Mouse (Mus musculus) adrenal gland, postnatal 36 days (tissue): ENCODE data around the gene Tcf20. TPM values are rescaled to one million over a fixed set of nuclear protein-coding genes. Genes with fewer than 3 reads are reported as not detected.

Source experiments
- DNase-seq, 2 experiments: peaks; one replicate each; pipeline ENCODE4 v3.0.0; 2021; ENCODE audit warnings: mixed read lengths in 1 of 2
- total RNA-seq, 2 experiments: library from RNA; stranded (reverse); gene quantifications; 2 replicates each; pipeline ENCODE4 v1.2.3; 2021

Gene Tcf20
- total RNA-seq, 2 experiments from 2014 or later: 94.4 to 104 TPM

GRCm38 (mm10) chr15:82924679-82925425 is 62.8 kb downstream of the Tcf20 start:
- DNase-seq: peak in 1 of 2 experiments; percentile 43

DNA sequence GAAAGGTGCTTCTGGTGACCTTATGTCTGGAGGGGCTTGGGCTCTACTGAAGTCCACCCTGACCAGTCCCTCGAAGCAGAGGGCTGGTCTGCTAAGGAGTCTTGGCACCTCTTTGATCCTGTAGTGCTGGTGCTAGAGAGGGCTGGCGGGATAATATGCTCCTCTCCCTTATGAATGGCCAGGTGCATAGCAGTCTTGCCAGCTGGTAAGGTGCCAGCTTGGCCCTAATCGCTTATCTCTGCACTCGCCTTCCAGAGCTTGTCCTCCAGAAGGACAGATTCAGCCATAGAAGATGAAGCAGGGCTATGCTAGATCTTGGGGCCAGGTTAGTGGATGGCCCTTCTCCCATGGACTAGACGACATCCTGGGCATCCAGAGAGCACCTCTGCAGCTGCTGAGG is 64.1 kb downstream of the Tcf20 start:
- DNase-seq: peak in 1 of 2 experiments; percentile 29

DNA sequence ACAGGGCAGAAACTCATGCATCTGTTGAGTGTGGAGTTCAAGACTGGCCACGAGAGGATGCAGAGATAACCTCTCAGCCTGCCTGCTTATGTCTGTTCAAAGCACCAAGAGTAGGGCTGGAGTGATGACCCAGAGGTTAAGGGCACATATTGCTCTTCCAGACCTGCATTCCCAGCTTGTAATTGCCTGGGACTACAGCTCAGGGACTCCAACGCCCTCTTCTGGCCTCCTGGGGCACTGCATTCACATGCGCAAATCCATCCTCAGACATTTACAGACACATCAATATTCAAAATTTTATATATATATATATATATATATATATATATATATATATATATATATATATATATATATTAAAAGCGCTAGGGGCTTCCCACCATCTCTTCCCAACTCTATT is 64.9 kb downstream of the Tcf20 start:
- no peak for DNase-seq

- peak; percentile 87 to 92 for DNase-seq
Measured at GRCm38 (mm10) chr15:82922052-82922451, 65.6 kb downstream of the Tcf20 start.

DNA sequence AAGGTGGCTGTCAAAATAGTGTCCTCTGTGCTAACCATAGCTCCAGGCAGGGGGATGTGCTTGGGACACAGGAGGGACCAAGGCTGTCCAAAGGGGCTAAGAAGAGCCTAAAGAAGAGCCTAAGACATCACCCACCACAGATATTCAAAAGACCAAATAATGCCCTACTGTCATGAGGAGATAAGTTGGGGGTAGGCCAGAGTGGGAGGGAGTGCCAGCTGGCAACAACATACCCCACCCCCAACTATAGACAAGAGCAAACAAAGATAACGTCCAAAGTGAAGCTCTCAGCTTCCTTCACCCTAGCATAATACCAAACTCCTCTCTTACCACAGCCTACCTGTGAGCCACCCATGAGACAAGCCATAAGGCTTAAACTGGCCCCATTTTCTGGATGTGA is 66.1 kb downstream of the Tcf20 start:
- no peak for DNase-seq

DNA sequence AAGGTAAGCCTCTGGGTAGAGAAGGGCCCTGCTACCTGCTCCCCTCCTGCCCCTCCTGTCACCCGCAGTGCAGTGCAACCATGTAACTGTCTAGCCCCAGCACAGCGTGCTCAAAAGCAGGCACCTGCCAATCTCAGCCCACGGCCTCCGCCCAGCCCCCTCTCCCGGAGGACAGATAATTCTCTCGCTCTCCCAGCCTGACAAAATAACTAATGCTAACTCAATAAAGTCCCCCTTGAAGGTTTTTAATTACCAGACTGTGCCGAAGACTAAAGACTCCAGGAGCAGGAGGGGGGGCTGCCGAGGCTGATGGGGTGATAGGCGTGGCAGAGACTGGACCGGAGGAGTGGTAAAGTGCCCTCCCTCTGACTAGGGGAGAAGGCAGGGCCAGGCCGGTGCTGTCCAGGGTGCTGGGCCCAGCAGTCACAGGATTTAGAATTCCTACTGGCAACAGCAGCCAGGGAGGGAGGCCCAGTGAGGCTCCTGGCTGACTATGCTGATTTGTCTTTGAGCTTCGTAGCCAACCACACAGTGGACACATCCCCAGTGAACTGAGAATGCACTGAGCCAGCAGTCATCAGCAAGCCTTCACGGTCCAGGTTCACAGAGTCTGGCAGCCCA is 66.7 kb downstream of the Tcf20 start:
- DNase-seq: peak; percentile 81 to 87

DNA sequence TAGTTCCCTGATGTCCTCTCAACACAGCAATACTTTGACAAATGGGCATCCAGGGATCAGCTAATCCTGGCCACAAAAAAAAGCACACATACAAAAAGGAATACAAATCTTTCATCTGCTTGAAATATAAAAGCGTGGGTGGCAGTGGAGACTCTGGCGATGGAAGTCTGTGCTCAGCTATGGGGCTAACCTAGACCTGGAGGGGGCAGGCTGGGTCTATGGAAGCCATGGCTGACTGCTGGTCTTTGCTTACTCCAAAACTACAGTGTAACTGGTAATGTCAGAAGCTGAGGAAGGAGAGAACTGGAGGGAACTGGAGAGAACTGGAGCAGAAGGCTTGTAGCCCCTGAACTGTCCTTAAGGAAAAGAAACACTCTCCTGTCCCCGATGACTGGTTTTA is 69.7 kb downstream of the Tcf20 start:
- DNase-seq: no peak

GRCm38 (mm10) chr15:82917207-82917844 is 70.3 kb downstream of the Tcf20 start:
- no peak for DNase-seq

- no peak for DNase-seq
Measured at GRCm38 (mm10) chr15:82914455-82914854, 73.2 kb downstream of the Tcf20 start.

- no peak for DNase-seq
Measured at GRCm38 (mm10) chr15:82911965-82912337, 75.7 kb downstream of the Tcf20 start.

DNA sequence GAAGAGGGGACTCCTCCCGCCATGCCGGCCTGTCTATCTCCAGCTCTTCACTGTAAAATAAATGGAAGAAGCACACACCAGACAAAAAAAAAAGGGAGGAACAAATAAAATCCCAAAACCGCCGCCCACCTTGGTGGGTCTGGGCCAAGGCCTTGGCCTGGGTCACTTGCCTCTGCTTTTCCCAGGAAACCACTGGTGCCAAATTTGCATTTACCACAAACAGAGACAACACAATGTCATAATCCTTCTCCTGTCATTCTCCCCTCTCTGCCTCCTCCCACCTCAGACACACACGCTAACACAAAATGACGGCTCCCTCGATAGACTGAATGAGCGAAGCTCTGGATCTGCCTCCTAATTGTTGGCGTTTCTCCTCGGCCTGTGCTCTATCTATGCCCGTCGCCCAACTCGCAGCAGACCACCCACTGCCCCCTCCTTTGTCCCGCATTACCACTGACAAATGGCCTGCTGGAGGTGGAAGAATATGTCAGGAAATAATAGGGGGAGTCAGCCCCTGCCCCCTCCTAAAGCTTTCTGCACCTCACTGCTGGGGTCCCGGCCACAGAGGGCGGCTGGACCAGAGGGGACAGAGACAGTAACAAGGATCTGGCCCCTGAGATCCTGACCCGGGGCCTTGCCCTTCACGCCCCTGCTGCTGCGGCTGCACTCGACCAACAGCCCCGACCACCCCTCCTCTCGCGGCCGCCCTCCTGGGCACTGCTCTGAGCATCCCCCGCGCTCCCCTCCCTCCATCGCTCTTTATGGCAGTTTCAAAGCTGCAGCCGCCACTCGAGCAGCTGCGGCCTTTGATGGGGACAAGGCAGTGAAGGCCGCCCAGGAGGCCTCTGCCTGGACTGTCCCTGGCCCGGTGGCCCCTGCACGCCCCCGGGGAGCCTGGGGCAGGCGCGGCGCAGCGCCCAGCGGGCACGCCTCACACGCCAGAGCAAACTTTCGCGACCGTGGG is 76.4 kb downstream of the Tcf20 start:
- peak; percentile 50 to 63 for DNase-seq

- DNase-seq: no peak
Measured at GRCm38 (mm10) chr15:82910596-82910995, 77.1 kb downstream of the Tcf20 start.

DNA sequence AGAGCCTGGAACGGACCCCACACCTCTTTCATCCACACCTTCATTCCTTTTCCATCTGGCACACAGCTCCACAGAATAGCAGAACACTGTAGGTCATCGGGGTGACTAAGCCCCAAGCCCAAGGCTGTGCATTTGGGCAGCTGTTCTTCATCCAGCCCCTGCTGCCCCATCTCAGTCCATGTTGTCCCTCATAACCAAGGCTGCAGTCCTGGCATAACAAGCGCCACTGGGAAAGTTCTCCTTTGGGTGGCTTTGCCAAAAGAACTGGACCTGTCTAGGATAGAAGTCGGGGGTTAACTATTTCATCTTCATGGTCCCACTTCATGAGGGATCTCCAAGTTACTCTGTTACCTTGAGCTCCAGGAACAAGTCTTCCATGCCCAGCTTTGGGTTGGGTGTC is 77.9 kb downstream of the Tcf20 start:
- DNase-seq: peak; percentile 63 to 69

GRCm38 (mm10) chr15:82908521-82908920 is 79.2 kb downstream of the Tcf20 start:
- DNase-seq: no peak

- DNase-seq: no peak
Measured at GRCm38 (mm10) chr15:82907306-82907705, 80.4 kb downstream of the Tcf20 start.

GRCm38 (mm10) chr15:82906574-82907061 is 81.1 kb downstream of the Tcf20 start:
- no peak for DNase-seq

DNA sequence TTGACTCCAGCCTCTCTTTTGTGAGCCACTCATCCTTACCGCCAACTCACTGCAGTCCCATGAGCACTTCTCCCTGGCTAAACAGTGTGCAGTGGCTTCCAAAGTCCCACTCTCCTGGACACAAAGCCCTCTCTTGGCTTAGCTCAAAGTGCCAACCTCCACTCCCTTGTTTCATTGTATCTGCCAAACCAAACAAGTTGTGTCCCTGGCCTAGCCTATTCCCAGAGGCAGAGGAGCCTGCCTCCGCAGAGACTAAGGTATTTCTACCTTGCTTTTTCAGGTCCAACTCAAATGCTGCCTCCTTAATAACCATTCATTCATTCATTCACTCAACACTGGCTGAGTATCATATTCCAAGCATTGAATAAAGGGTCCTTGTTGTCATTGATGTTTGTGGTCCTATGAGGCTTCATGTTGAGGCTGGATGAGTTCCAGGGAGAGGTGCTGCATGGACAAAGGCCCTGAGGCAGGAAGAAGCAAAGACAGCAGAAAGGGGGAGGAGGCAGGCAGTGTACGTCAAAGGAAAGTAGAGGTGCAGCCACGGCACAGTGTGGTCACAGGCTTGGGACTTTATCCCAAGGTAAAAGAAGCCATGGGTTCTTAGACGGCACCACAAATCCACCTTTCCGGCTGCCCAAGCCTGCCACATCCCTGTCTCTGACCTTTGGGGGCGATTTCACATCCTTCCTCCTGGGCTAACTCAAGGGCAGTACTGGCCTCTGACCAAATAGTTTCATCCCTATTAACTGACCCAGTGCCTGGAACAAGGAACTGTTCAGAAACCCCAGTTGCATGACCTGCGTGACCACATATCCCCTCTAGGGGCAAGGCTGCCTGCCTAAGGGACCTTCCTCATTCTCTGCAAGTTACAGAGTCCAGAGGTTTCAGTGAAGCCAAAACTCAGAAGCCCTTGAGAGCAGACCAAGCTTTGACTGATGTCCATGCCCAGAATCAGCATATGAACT is 82.0 kb downstream of the Tcf20 start:
- no peak for DNase-seq

DNA sequence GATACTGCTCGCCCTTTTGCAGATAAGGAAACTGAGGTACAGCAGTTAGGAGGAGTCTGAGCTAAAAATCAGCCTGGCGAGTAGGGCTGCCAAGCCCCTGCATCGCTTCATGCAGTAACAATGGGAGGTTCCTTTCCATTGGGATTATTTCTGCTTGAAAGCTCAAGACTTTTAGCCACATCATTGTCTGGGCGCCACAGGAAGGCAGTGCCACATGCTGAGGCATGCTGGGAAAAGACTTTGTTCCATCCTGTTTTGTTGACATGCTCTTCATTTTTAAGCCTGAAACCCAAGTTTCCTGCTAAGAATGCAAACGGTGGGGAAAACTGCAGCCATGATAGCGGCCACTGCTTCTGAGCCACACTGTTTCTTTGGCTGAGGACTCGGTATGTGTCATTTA is 83.1 kb downstream of the Tcf20 start:
- DNase-seq: no peak

GRCm38 (mm10) chr15:82902521-82902920 is 85.2 kb downstream of the Tcf20 start:
- no peak for DNase-seq

DNA sequence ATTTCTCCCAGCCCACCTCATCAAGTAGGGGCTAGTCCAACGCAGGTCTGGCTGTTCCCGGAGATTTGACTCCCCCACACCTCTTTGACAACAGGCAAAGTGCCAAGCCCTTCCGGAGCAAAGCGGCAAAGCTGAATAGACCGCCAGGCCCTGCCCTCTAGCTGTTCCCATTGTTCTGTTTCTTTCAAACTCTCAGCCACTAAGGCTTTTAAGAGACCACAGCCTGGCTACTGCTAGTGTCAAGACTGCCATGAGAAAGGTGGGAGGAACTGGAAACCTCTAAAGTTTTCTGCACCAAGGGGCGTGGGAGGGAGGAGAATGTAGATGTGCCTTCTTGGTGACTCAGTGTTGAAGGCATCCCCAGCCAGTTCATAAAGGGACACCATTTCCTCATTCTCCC is 86.4 kb downstream of the Tcf20 start:
- DNase-seq: no peak

- DNase-seq: no peak
Measured at GRCm38 (mm10) chr15:82900331-82900730, 87.3 kb downstream of the Tcf20 start.
